Mouse (Mus musculus): ENCODE results near the gene Prss42. TPM values are rescaled to one million over a fixed set of nuclear protein-coding genes. Genes with fewer than 3 reads are reported as not detected.

Prss42 gene
- total and polyA plus RNA-seq, 3 experiments, result not detected

DNA sequence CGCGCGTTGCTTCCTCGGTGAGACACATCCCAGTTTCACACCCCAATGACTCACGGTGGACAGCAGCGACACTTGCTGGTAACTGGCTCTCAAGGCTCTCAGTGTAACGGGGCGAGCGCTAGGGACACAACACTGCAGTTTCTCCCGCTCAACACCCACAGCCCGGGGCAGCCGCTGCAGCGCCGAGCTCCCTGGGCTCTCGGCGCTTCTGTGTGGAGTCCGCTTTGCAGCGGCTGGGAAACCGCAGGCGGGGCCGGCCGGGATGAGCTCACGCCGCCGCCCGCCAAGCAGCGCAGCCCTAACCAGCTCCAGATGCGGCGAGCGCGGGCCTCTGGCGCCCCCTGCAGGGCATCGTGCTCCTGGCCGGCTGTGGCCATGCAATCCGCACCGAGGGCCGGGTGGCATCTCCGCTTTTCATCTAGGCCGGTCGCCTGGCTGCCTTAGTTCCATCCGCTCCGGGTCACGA is 16.7 kb upstream of the Prss42 start (continued):
- no peak for TF ChIP-seq POLR2AphosphoS5 (IDR thresholded peaks at IDR 0.05; ENCODE audit: borderline replicate concordance, low read depth, low read length)
- TF ChIP-seq MAX (IDR thresholded peaks at IDR 0.05; ENCODE audit: low read length), result peak; percentile 67
- TF ChIP-seq NELFE (IDR thresholded peaks at IDR 0.05; ENCODE audit: low read depth, low read length), result 0 out of 2 replicates have a peak, but pooled peaks have one; percentile 21
- TF ChIP-seq CHD1 (IDR thresholded peaks at IDR 0.05; ENCODE audit: low read depth, low read length), result no peak
- no peak for TF ChIP-seq TCF12 (IDR thresholded peaks at IDR 0.05; ENCODE audit: low read depth, low read length)
- peak; percentile 58; the same call in 1 of the 2 replicates for TF ChIP-seq TBP (IDR thresholded peaks at IDR 0.05; ENCODE audit: low read depth, low read length)
- TF ChIP-seq ELF1 (IDR thresholded peaks at IDR 0.05; ENCODE audit: low read depth, low read length), result no peak; the same call in 1 of the 2 replicates
- TF ChIP-seq EP300 (IDR thresholded peaks at IDR 0.05; ENCODE audit: low read depth in 1 of 2, low read length in 2 of 2), result no peak
- peak; percentile 47 to 99 (median 67) for TF ChIP-seq CTCF (IDR thresholded peaks at IDR 0.05 in 2 of 3, conservative IDR thresholded peaks at IDR 0.05 in 1 of 3; ENCODE audit: control insufficient read depth in 1 of 3, insufficient read depth in 1 of 3, low read depth in 2 of 3, low read length in 3 of 3, poor library complexity in 1 of 3, severe bottlenecking in 1 of 3)
- no peak for TF ChIP-seq MYC (IDR thresholded peaks at IDR 0.05; ENCODE audit: low read depth, low read length)
- no peak for TF ChIP-seq USF2 (IDR thresholded peaks at IDR 0.05; ENCODE audit: borderline replicate concordance in 1 of 2, insufficient read depth in 1 of 2, low read depth in 1 of 2, low read length in 2 of 2)
- no peak for TF ChIP-seq GABPA (IDR thresholded peaks at IDR 0.05; ENCODE audit: low read depth, low read length)

GRCm38 (mm10) chr9:110781731-110782130 is 16.2 kb upstream of the Prss42 start:
- Histone ChIP-seq H3K27me3 (ENCODE audit: control insufficient read depth in 1 of 2, insufficient read depth in 2 of 2, low read length in 2 of 2) (no peaks in the 10 kb centered on the region; a peak in 2 of 4 replicates), H3K9me3 (replicated peaks; ENCODE audit: insufficient read depth, low read length) (no peaks in the 10 kb centered on the region), H3K4me1 (ENCODE audit: control insufficient read depth in 1 of 2, insufficient read depth in 2 of 2, low read length in 2 of 2) (peaks cover 0 to 5% of the 10 kb centered on the region in 2 experiments; a peak in 1 of 4 replicates), H3K9ac (ENCODE audit: control insufficient read depth, low read depth, low read length, poor library complexity, severe bottlenecking) (peak overlapping the region; percentile 70), H3K79me2 (ENCODE audit: control insufficient read depth, insufficient read depth, low read length, poor library complexity) (no peaks in the 10 kb centered on the region), H3K27ac (ENCODE audit: control insufficient read depth, low read depth, low read length) (no peak overlapping the region), H3K36me3 (ENCODE audit: control insufficient read depth in 1 of 2, insufficient read depth in 2 of 2, low read length in 2 of 2) (no peaks in the 10 kb centered on the region), H3K4me3 (ENCODE audit: control insufficient read depth in 1 of 2, insufficient read depth in 1 of 2, low read depth in 2 of 2, low read length in 2 of 2) (peak overlapping the region; percentile 64 to 67)
- TF ChIP-seq BHLHE40 (IDR thresholded peaks at IDR 0.05; ENCODE audit: borderline replicate concordance, low read depth, low read length) (no peak), CTCF (IDR thresholded peaks at IDR 0.05 in 2 of 3, conservative IDR thresholded peaks at IDR 0.05 in 1 of 3; ENCODE audit: control insufficient read depth in 1 of 3, insufficient read depth in 1 of 3, low read depth in 2 of 3, low read length in 3 of 3, poor library complexity in 1 of 3, severe bottlenecking in 1 of 3) (peak in 1 of 3 experiments; percentile 19; a peak in 1 of 6 replicates), UBTF (IDR thresholded peaks at IDR 0.05; ENCODE audit: borderline replicate concordance, insufficient read depth, low read depth, low read length) (0 out of 2 replicates have a peak, but pooled peaks have one; percentile 10), MXI1 (IDR thresholded peaks at IDR 0.05; ENCODE audit: low read depth, low read length) (no peak)
- no peak for DNase-seq (ENCODE audit: low read depth, low spot score)

GRCm38 (mm10) chr9:110783611-110784010 is 14.4 kb upstream of the Prss42 start:
- H3K36me3 ChIP-seq (ENCODE audit: control insufficient read depth in 1 of 2, insufficient read depth in 2 of 2, low read length in 2 of 2), result no peaks in the 10 kb centered on the region
- no peak for DNase-seq (ENCODE audit: low read depth, low spot score)
- no peak for TF ChIP-seq MEF2A (IDR thresholded peaks at IDR 0.05; ENCODE audit: extremely low read depth, insufficient replicate concordance, low read depth, low read length, poor library complexity, severe bottlenecking)
- TF ChIP-seq NRF1 (IDR thresholded peaks at IDR 0.05; ENCODE audit: insufficient read depth, low read depth, low read length, poor library complexity, severe bottlenecking), result no peak
- TF ChIP-seq MAZ (IDR thresholded peaks at IDR 0.05; ENCODE audit: low read depth, low read length), result no peak
- no peak for TF ChIP-seq USF2 (IDR thresholded peaks at IDR 0.05; ENCODE audit: borderline replicate concordance in 1 of 2, insufficient read depth in 1 of 2, low read depth in 1 of 2, low read length in 2 of 2)
- TF ChIP-seq ETS1 (IDR thresholded peaks at IDR 0.05; ENCODE audit: low read depth, low read length), result no peak
- TF ChIP-seq NELFE (IDR thresholded peaks at IDR 0.05; ENCODE audit: low read depth, low read length), result no peak
- TF ChIP-seq ZKSCAN1 (IDR thresholded peaks at IDR 0.05; ENCODE audit: low read depth, low read length), result no peak
- no peak for TF ChIP-seq TBP (IDR thresholded peaks at IDR 0.05; ENCODE audit: low read depth, low read length)
- no peak for TF ChIP-seq POLR2AphosphoS2 (IDR thresholded peaks at IDR 0.05; ENCODE audit: low read length)
- no peak for TF ChIP-seq CTCF (IDR thresholded peaks at IDR 0.05 in 2 of 3, conservative IDR thresholded peaks at IDR 0.05 in 1 of 3; ENCODE audit: control insufficient read depth in 1 of 3, insufficient read depth in 1 of 3, low read depth in 2 of 3, low read length in 3 of 3, poor library complexity in 1 of 3, severe bottlenecking in 1 of 3)
- TF ChIP-seq KAT2A (conservative IDR thresholded peaks at IDR 0.05; ENCODE audit: low read depth, low read length), result no peak
- TF ChIP-seq TCF12 (IDR thresholded peaks at IDR 0.05; ENCODE audit: low read depth, low read length), result no peak

More at GRCm38 (mm10) chr9:110783611-110784010, 14.4 kb upstream of the Prss42 start:
- Histone ChIP-seq H3K9me3 (replicated peaks; ENCODE audit: insufficient read depth, low read length) (no peaks in the 10 kb centered on the region), H3K4me1 (ENCODE audit: control insufficient read depth in 1 of 2, insufficient read depth in 2 of 2, low read length in 2 of 2) (peaks cover 0 to 5% of the 10 kb centered on the region in 2 experiments; a peak in 1 of 4 replicates), H3K79me2 (ENCODE audit: control insufficient read depth, insufficient read depth, low read length, poor library complexity) (no peaks in the 10 kb centered on the region), H3K4me3 (ENCODE audit: control insufficient read depth in 1 of 2, insufficient read depth in 1 of 2, low read depth in 2 of 2, low read length in 2 of 2) (no peak overlapping the region), H3K27me3 (ENCODE audit: control insufficient read depth in 1 of 2, insufficient read depth in 2 of 2, low read length in 2 of 2) (no peaks in the 10 kb centered on the region), H3K27ac (ENCODE audit: control insufficient read depth, low read depth, low read length) (no peak overlapping the region), H3K9ac (ENCODE audit: control insufficient read depth, low read depth, low read length, poor library complexity, severe bottlenecking) (no peak overlapping the region)
